Mouse (Mus musculus): Measurements from ENCODE around the gene Hrk. TPM values are rescaled to one million over a fixed set of nuclear protein-coding genes. Genes with fewer than 3 reads are reported as not detected.

The Hrk gene
- polyA plus RNA-seq, 1 experiment: not detected

DNA sequence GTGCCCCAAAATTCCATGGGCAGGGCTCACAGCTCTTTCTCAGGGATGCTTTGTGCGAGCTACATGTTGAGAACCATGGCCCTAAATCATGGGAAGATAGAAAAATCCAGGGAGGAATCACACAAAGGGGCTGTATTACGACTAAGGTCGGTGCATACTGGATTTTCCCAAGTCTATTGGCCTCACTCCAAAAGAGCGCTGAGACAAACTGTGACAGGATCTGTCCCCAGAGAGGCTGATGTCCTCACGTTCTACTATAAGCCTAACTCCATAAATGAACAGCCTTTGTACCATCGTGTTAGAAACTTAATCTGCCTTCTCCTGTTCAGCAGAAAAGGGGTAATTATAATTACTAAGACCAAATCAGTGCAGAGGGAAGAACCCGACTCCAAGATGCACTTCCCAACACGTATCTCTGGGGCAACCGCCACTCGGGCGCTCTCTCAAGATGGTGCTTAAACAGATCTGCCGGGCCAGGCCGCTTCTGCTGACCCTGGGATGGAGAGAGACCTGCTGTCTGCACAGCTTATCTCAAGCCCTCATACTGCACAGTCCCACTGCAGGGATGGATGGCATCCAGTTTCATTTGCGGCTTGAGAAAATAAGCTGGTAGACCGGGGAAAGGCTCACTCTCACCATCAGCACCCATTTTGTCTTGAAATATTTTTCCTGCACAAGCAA lies 18.3 kb upstream of the Hrk start:
- H3K4me1 ChIP-seq (ENCODE audit: control insufficient read depth, insufficient read depth, insufficient read length, low read length): peaks cover 70% of the 10 kb centered on the region
- no peak overlapping the region for H3K4me3 ChIP-seq (ENCODE audit: insufficient read depth, low read depth, low read length)

DNA sequence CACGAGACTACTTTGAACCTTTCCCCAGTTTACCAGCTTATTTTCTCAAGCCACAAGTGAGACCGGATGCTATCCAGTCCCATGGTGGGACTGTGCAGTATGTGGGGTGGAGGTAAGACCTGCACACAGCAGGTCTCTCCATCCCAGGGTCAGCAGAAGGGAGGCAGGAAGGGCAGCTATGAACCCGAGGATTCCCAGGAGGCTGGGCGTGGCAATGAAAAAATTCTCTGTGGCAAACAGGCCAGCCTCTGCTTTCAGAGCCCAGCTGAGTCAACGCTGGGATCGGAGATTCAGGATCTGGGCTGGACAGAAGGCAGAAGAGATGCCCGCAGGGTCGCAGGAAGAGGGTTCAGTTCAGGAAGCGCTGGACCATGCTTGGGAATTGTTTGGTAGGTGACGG lies 17.2 kb upstream of the Hrk start:
- peak overlapping the region; percentile 83 for H3K27ac ChIP-seq (replicated peaks; ENCODE audit: low read depth, low read length)
- H3K4me1 ChIP-seq (ENCODE audit: control insufficient read depth, insufficient read depth, insufficient read length, low read length): peaks cover 70% of the 10 kb centered on the region
- H3K4me3 ChIP-seq (ENCODE audit: insufficient read depth, low read depth, low read length): no peak overlapping the region

More for the DNA sequence above, 18.3 kb upstream of the Hrk start:
- peak overlapping the region; percentile 86 for H3K27ac ChIP-seq (replicated peaks; ENCODE audit: low read depth, low read length)

GRCm38 (mm10) chr5:118149711-118150110 lies 14.7 kb upstream of the Hrk start:
- Histone ChIP-seq H3K4me1 (ENCODE audit: control insufficient read depth, insufficient read depth, insufficient read length, low read length) (peaks cover 49% of the 10 kb centered on the region), H3K27ac (replicated peaks; ENCODE audit: low read depth, low read length) (no peak overlapping the region; the same call in 1 of the 2 replicates), H3K4me3 (ENCODE audit: insufficient read depth, low read depth, low read length) (no peak overlapping the region)

GRCm38 (mm10) chr5:118154839-118155564 lies 9.4 kb upstream of the Hrk start, which contains the start of gene Fbxw8:
Fbxw8 (minus strand) TSS chr5:118155464.
- Histone ChIP-seq H3K27ac (replicated peaks; ENCODE audit: low read depth, low read length) (peak within 1 kb of the TSS; percentile 40), H3K4me3 (ENCODE audit: insufficient read depth, low read depth, low read length) (peak within 1 kb of the TSS; percentile 86), H3K4me1 (ENCODE audit: control insufficient read depth, insufficient read depth, insufficient read length, low read length) (peaks cover 8% of the 10 kb centered on the region)

- Histone ChIP-seq H3K27ac (replicated peaks; ENCODE audit: low read depth, low read length) (no peak overlapping the region), H3K4me1 (ENCODE audit: control insufficient read depth, insufficient read depth, insufficient read length, low read length) (peaks cover 3% of the 10 kb centered on the region; the same call in 1 of the 2 replicates), H3K4me3 (ENCODE audit: insufficient read depth, low read depth, low read length) (peak overlapping the region; percentile 86)
Observed at GRCm38 (mm10) chr5:118155565-118155947, 8.9 kb upstream of the Hrk start.

GRCm38 (mm10) chr5:118156976-118157375 lies 7.5 kb upstream of the Hrk start:
- H3K27ac ChIP-seq (replicated peaks; ENCODE audit: low read depth, low read length): no peak overlapping the region
- H3K4me1 ChIP-seq (ENCODE audit: control insufficient read depth, insufficient read depth, insufficient read length, low read length): peaks cover 3% of the 10 kb centered on the region; the same call in 1 of the 2 replicates
- no peak overlapping the region for H3K4me3 ChIP-seq (ENCODE audit: insufficient read depth, low read depth, low read length)

DNA sequence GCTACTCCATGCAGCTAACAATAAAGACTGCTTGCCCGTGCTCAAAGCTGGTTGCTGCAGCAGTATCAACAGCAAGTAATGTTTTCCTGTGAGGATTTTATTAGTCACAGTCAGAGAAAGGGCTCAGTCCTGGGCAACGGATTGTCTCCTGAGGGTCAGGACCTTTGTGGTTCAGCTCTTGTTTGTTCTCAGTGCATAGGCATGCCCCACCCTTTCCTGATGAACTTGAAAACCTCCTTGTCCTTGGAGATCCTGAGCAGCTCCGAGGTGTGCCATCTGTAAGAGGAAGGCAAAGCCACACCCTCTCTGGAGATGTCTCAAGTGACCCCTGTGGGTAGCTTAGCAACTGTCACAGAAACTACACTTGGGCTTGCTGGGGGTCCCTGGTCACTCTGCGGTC lies 3.8 kb upstream of the Hrk start:
- Histone ChIP-seq H3K4me1 (ENCODE audit: control insufficient read depth, insufficient read depth, insufficient read length, low read length) (no peaks in the 10 kb centered on the region), H3K4me3 (ENCODE audit: insufficient read depth, low read depth, low read length) (no peak overlapping the region)

GRCm38 (mm10) chr5:118165462-118165861 lies 1.0 kb downstream of the Hrk start:
- no peak overlapping the region for H3K4me3 ChIP-seq (ENCODE audit: insufficient read depth, low read depth, low read length)
- H3K27ac ChIP-seq (replicated peaks; ENCODE audit: low read depth, low read length): no peak overlapping the region
- H3K4me1 ChIP-seq (ENCODE audit: control insufficient read depth, insufficient read depth, insufficient read length, low read length): 0 out of 2 replicates have a peak, but pooled peaks cover 3% of the 10 kb centered on the region

More for the DNA sequence above, 3.8 kb upstream of the Hrk start:
- no peak overlapping the region for H3K27ac ChIP-seq (replicated peaks; ENCODE audit: low read depth, low read length)

GRCm38 (mm10) chr5:118167561-118167995 lies 3.1 kb downstream of the Hrk start:
- H3K4me1 ChIP-seq (ENCODE audit: control insufficient read depth, insufficient read depth, insufficient read length, low read length): 0 out of 2 replicates have a peak, but pooled peaks cover 5% of the 10 kb centered on the region
- no peak overlapping the region for H3K4me3 ChIP-seq (ENCODE audit: insufficient read depth, low read depth, low read length)
- H3K27ac ChIP-seq (replicated peaks; ENCODE audit: low read depth, low read length): no peak overlapping the region

- Histone ChIP-seq H3K4me1 (ENCODE audit: control insufficient read depth, insufficient read depth, insufficient read length, low read length) (0 out of 2 replicates have a peak, but pooled peaks cover 5% of the 10 kb centered on the region), H3K4me3 (ENCODE audit: insufficient read depth, low read depth, low read length) (peak overlapping the region; percentile 50), H3K27ac (replicated peaks; ENCODE audit: low read depth, low read length) (no peak overlapping the region)
Observed at GRCm38 (mm10) chr5:118169222-118170221, 5.1 kb downstream of the Hrk start.

DNA sequence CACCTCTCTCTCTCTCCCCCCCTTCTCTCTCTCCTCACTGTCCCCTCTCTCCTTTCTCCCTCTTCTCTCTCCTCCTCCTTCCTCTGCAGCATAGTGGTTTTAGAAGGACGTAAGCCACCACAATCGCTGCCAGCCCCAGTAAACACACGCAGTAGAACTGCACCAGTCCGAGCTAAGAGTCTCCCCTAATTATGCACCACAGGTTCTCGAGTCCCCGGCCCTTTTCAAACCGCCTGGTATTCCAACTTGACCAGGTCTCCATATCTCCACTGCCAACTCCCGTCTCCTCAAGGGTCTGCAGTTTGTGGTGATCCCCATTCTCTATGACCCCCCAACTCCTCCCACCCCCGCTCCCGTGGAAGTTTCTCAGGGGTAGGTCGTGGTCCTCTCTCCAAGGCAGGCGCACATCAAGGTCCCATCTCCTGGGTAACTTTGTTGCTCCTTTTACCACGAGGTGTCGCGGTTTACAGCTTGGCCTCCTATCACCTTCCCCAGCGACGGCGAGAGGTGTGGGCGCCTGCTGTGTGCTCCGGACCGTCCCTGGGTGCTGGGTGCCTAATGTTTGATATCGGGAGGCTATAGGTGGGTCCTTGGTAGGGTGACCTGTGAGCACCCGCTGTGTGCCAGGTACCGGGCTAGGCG lies 6.6 kb downstream of the Hrk start:
- 0 out of 2 replicates have a peak overlapping the region, but pooled peaks have one; percentile 21 for H3K4me3 ChIP-seq (ENCODE audit: insufficient read depth, low read depth, low read length)
- H3K27ac ChIP-seq (replicated peaks; ENCODE audit: low read depth, low read length): no peak overlapping the region
- H3K4me1 ChIP-seq (ENCODE audit: control insufficient read depth, insufficient read depth, insufficient read length, low read length): 0 out of 2 replicates have a peak, but pooled peaks cover 5% of the 10 kb centered on the region

GRCm38 (mm10) chr5:118171665-118172064 lies 7.2 kb downstream of the Hrk start:
- H3K27ac ChIP-seq (replicated peaks; ENCODE audit: low read depth, low read length): no peak overlapping the region
- peak overlapping the region; percentile 59 for H3K4me3 ChIP-seq (ENCODE audit: insufficient read depth, low read depth, low read length)
- 0 out of 2 replicates have a peak, but pooled peaks cover 5% of the 10 kb centered on the region for H3K4me1 ChIP-seq (ENCODE audit: control insufficient read depth, insufficient read depth, insufficient read length, low read length)

DNA sequence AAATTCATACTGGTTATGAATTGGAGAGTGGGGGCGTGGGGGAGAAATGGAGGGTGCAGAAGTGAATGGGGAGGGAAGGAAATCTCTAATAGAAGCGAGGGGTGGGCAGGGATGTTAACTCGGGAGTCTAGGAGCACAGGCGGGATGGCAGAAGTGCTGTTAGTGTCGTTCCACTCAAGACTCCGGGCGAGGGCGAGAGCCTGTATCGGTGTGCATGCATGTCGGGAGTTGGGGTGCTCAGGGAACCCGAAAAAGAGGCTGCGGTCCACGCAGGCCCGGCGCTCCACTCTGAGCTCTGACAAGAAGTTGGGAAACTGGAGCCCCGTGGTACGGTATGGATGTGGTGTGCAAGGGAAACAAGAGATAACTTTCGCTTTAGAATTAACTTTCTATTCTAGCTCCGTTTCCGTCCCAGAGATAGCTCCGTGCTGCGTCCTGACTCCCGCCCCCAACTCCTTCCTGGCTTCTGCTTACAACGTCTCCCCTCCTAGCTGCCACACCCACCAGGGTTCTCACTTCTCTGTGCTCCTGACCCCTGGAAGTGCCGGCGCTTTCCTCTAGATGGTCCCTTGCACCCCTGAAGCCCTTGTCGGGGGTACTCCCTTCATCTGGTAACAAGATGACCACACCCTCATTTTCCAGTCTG lies 7.8 kb downstream of the Hrk start:
- Histone ChIP-seq H3K4me1 (ENCODE audit: control insufficient read depth, insufficient read depth, insufficient read length, low read length) (0 out of 2 replicates have a peak, but pooled peaks cover 5% of the 10 kb centered on the region), H3K4me3 (ENCODE audit: insufficient read depth, low read depth, low read length) (peak overlapping the region; percentile 59)

More for the DNA sequence above, 7.8 kb downstream of the Hrk start:
- H3K27ac ChIP-seq (replicated peaks; ENCODE audit: low read depth, low read length): no peak overlapping the region

Measured in brown adipose tissue, adult 24 weeks (tissue).